Mouse (Mus musculus) liver, postnatal 0 days (tissue): ENCODE data around the gene Cldn4. TPM values are rescaled to one million over a fixed set of nuclear protein-coding genes. Genes with fewer than 3 reads are reported as not detected.

Experiments used
- ATAC-seq: fragments of 200-750 bp; cut with Nextera tagmentation; 2 replicates; pipeline ENCODE4 v1.8.0; 2017; ENCODE audit warnings: mild to moderate bottlenecking, moderate library complexity
- DNase-seq: peaks from one replicate; pipeline ENCODE4 v3.0.0-alpha.2; 2016
- H3K27ac ChIP-seq: fragments of 300-500 bp; sonication (generic); 2 replicates; pipeline ENCODE4 v1.5.1; 2014; ENCODE audit warnings: antibody characterized with exemption, moderate library complexity, mild to moderate bottlenecking, low read depth
- H3K27me3 ChIP-seq: fragments of 300-500 bp; sonication (generic); 2 replicates; pipeline ENCODE4 v1.6.1; 2014; ENCODE audit warnings: low read length, control low read depth, mixed read lengths; ENCODE audit not compliant: insufficient read depth
- H3K36me3 ChIP-seq: fragments of 300-500 bp; sonication (generic); replicated peaks from 2 replicates; pipeline ENCODE4 v1.6.1; 2014; ENCODE audit warnings: mild to moderate bottlenecking, control low read depth, low read length, moderate library complexity, mixed read lengths; ENCODE audit not compliant: insufficient read depth
- H3K4me1 ChIP-seq: fragments of 300-500 bp; sonication (generic); 2 replicates; pipeline ENCODE4 v1.6.1; 2014; ENCODE audit warnings: antibody characterized with exemption, mild to moderate bottlenecking, control low read depth; ENCODE audit not compliant: insufficient read depth
- H3K4me2 ChIP-seq: fragments of 300-500 bp; sonication (generic); 2 replicates; pipeline ENCODE4 v1.6.1; 2014; ENCODE audit warnings: low read depth, mild to moderate bottlenecking, low read length, moderate library complexity, mixed read lengths
- H3K4me3 ChIP-seq: fragments of 300-500 bp; sonication (generic); 2 replicates; pipeline ENCODE4 v1.5.1; 2014; ENCODE audit warnings: low read depth, low read length
- H3K9ac ChIP-seq: fragments of 300-500 bp; sonication (generic); replicated peaks from 2 replicates; pipeline ENCODE4 v1.6.1; 2014; ENCODE audit warnings: mild to moderate bottlenecking, moderate library complexity
- H3K9me3 ChIP-seq: fragments of 300-500 bp; sonication (generic); 2 replicates; pipeline ENCODE4 v1.6.1; 2016; ENCODE audit warnings: mild to moderate bottlenecking, control low read depth, low read length, mixed read lengths
- CTCF ChIP-seq: sonication (generic); IDR thresholded peaks from 2 replicates; pipeline ENCODE4 v1.5.1; 2016; ENCODE audit warnings: antibody characterized with exemption, low read depth
- EP300 ChIP-seq: IDR thresholded peaks from 2 replicates; pipeline ENCODE4 v1.6.1; 2016; ENCODE audit warnings: antibody characterized with exemption, low read depth, mild to moderate bottlenecking
- WGBS: fragments of 180-500 bp; shearing (Covaris S2); extraction: QIAGEN DNeasy Blood & Tissue Kit; methylation state at CpG from one replicate; pipeline ENCODE4 v1.1.7; 2014; ENCODE audit not compliant: insufficient replicate concordance; 5-methylcytosine and 5-hydroxymethylcytosine counted together
- polyA plus RNA-seq: library from polyadenylated mRNA; unstranded; fragments of >200 nt; fragmentation: Nextera tagmentation; extraction: Ambion mirVana; gene quantifications from 2 replicates; pipeline ENCODE4 v1.2.1, GENCODE M21; 2015

Cldn4 gene
- 0.13 and 0.32 TPM in 2 replicates for polyA plus RNA-seq

DNA sequence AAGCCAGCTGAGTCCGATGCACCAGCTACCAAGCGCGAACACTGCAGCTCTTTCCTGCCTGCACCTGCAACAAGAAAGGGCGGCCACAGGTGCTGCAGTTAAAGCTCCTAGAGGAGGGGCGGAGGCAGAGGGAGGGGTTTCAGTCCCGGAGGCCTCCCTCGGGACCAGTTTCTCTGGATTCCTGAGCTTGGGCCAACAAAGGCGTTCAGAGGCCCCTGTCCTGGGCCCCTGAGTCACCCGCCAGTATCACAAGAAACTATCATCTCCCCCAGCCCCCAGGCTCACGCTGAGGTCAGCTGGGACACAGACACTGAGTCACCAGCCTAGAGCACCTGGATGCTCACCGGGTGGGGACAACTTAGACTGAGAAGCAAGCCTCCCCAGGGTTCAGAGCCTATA is at the start of gene Cldn4:
Cldn4 (minus strand) TSS at position 78 of the 399 bp plus-strand sequence.
- no peak within 1 kb of the TSS for H3K4me3 ChIP-seq
- DNase-seq (no peak), ATAC-seq (no peak)
- TF ChIP-seq EP300 (no peak), CTCF (no peak)
- no peaks in the 10 kb centered on the region for H3K36me3 ChIP-seq
- H3K9me3 ChIP-seq, result no peaks in the 10 kb centered on the region
- H3K9ac ChIP-seq, result no peak within 1 kb of the TSS
- H3K27ac ChIP-seq, result no peak within 1 kb of the TSS
- H3K4me2 ChIP-seq, result peak within 1 kb of the TSS; percentile 32; the same call in 1 of the 2 replicates
- no peaks in the 10 kb centered on the region for H3K27me3 ChIP-seq
- peaks cover 33% of the 10 kb centered on the region for H3K4me1 ChIP-seq
- 54% methylated on average over 11 of the region's 11 CpGs for WGBS

DNA sequence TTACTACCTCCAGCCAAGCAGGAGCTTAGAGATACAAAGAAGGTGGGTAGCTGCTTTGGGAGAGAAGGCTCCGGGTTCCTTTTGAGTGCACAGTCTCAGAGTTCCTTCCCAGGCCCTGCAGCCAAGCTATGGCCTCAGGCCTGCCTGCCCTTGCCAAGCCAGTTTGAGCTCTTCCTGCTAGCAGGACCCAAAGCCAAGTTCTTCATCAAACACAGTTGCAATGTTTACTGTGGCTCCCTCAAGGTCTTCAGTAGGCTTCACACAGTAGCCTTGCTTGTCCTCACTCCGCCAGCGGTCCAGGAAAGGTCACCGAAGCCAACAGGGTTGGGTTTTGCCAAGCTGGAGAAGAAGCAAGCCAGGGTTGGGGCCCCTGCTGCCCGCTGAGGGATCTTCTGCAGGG is 45.8 kb upstream of the Cldn4 start:
- Histone ChIP-seq H3K4me2 (no peak overlapping the region), H3K4me3 (no peak overlapping the region), H3K27me3 (peaks cover 24% of the 10 kb centered on the region), H3K27ac (no peak overlapping the region), H3K9ac (no peak overlapping the region), H3K4me1 (no peaks in the 10 kb centered on the region), H3K36me3 (no peaks in the 10 kb centered on the region), H3K9me3 (no peaks in the 10 kb centered on the region)
- TF ChIP-seq CTCF (no peak), EP300 (no peak)
- DNase-seq (no peak), ATAC-seq (peak; percentile 38; the same call in 1 of the 2 replicates)
- 74% methylated on average over 5 of the region's 5 CpGs for WGBS

DNA sequence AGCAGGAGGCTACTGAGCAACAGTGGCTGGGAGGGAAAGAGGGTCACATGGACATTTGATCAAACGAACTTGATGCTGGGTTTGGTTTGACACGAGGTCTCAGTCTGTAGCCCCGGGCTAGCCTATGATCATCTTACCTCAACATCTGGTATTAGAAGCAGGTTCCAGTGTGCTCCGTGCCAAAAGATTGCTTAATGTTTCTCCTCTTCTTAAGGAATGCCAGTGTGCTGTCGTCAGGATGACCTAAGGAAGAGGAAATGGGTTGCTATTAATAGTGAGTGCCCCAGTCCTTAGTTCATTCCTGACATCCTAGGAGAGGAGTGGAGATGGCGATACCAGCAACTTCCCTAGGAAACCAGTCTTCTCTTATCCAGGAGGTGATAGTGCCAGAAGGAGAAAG is 43.0 kb upstream of the Cldn4 start:
- Histone ChIP-seq H3K27me3 (peaks cover 52% of the 10 kb centered on the region), H3K9me3 (no peaks in the 10 kb centered on the region), H3K4me2 (no peak overlapping the region), H3K27ac (no peak overlapping the region), H3K4me1 (peaks cover 6% of the 10 kb centered on the region), H3K9ac (no peak overlapping the region), H3K4me3 (no peak overlapping the region), H3K36me3 (no peaks in the 10 kb centered on the region)
- DNase-seq, result no peak
- TF ChIP-seq EP300, result no peak
- TF ChIP-seq CTCF, result no peak
- no peak for ATAC-seq
- WGBS, result 38% methylated on average over 6 of the region's 6 CpGs

DNA sequence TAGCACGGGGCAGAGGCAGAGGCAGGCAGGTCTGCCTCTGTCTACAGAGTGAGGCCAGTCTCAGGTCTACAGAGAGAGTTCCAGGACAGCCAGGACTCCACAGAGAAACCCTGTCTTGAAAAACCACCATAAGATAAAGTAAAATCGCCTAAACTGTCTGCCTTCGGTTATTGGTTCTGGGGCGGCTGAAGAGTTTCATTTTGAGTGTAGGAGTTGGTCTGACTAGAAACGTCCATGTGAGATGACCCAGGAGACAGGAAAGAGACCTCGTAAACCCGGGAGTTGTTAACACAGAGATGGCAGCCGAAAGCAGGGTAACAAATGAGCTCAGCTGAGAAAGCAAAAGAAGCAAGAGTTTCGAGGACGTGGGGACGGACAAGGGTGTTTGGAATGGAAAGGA is 42.4 kb upstream of the Cldn4 start:
- ATAC-seq (no peak), DNase-seq (no peak)
- Histone ChIP-seq H3K27me3 (peaks cover 54% of the 10 kb centered on the region), H3K4me1 (peaks cover 6% of the 10 kb centered on the region), H3K27ac (no peak overlapping the region), H3K9ac (no peak overlapping the region), H3K4me3 (no peak overlapping the region), H3K36me3 (no peaks in the 10 kb centered on the region), H3K9me3 (no peaks in the 10 kb centered on the region), H3K4me2 (no peak overlapping the region)
- 49% methylated on average over 11 of the region's 11 CpGs for WGBS
- no peak for TF ChIP-seq EP300
- no peak for TF ChIP-seq CTCF

- H3K4me3 ChIP-seq, result peak overlapping the region; percentile 41
- no peaks in the 10 kb centered on the region for H3K9me3 ChIP-seq
- no peaks in the 10 kb centered on the region for H3K36me3 ChIP-seq
- ATAC-seq (peak; percentile 32), DNase-seq (no peak)
- H3K27me3 ChIP-seq, result peaks cover 54% of the 10 kb centered on the region
- H3K27ac ChIP-seq, result peak overlapping the region; percentile 86
- TF ChIP-seq CTCF, result 0 out of 2 replicates have a peak, but pooled peaks have one; percentile 18
- no peak for TF ChIP-seq EP300
- H3K4me1 ChIP-seq, result peaks cover 7% of the 10 kb centered on the region
- H3K9ac ChIP-seq, result peak overlapping the region; percentile 58
- 4% methylated on average over 75 of the region's 79 CpGs for WGBS
- H3K4me2 ChIP-seq, result peak overlapping the region; percentile 49
Observed at GRCm38 (mm10) chr5:134986298-134987268, 39.8 kb upstream of the Cldn4 start.

GRCm38 (mm10) chr5:134985633-134986297 is 39.0 kb upstream of the Cldn4 start, which contains the start of gene Cldn3:
Gene Cldn3 (plus strand): TSS chr5:134986214.
- Histone ChIP-seq H3K9ac (peak within 1 kb of the TSS; percentile 58), H3K36me3 (no peaks in the 10 kb centered on the region), H3K4me1 (peaks cover 8% of the 10 kb centered on the region), H3K9me3 (no peaks in the 10 kb centered on the region), H3K27me3 (peaks cover 54% of the 10 kb centered on the region), H3K4me2 (peak within 1 kb of the TSS; percentile 49), H3K4me3 (peak within 1 kb of the TSS; percentile 41), H3K27ac (peak within 1 kb of the TSS; percentile 86)
- TF ChIP-seq EP300 (no peak), CTCF (no peak)
- ATAC-seq (peak; percentile 90), DNase-seq (peak; percentile 70)
- WGBS, result 5% methylated on average over 25 of the region's 25 CpGs
